Mouse (Mus musculus): ENCODE data around the gene Tectb.

- TF ChIP-seq POLR2A (IDR thresholded peaks at IDR 0.05; ENCODE audit: low read depth, low read length) (no peak), CTCF (IDR thresholded peaks at IDR 0.05; ENCODE audit: extremely low read depth, insufficient read depth, insufficient read length, insufficient replicate concordance) (no peak)
Measured at GRCm38 (mm10) chr19:55171585-55171984, 8.9 kb upstream of the Tectb start.

All from spleen, adult 2 months (tissue).